Mouse (Mus musculus): ENCODE results near the gene Dnah8. TPM values are rescaled to one million over a fixed set of nuclear protein-coding genes. Genes with fewer than 3 reads are reported as not detected.

The Dnah8 gene
- polyA plus RNA-seq, 1 experiment from 2014 or later: 0.76 TPM

DNA sequence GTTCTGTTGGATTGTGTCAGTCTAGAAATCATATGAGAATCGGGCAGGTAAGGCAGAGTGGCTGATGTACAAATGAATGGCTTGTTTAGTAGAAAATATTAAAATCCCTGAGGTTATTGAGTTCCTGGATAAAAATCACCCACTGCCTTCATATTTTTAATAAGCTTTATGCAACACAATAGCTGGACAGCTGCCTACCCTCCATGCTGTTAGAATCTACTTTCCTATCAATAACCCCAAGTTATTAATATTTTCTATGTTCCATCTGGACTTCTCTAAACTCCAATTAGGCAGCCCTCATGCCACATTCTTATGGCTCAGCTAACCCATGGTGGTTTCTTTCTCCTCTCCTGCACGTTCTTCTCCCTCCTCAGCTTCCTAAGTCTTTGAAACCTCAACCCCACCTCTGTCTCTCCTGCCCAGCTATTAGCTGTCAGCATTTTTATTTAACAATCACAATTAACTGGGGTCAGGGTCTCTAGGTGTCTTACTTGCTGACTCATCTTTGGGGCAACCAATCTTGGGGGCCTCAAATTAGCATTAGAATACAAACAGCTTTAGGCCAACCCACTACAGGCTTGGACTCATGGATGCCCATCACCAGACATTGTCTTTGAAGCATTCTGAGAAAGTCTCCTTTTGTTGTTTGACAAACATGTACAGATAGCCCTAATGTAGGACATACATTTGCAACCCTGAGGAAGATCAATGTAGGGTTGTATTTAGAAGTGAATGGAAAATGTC lies 40.7 kb upstream of the Dnah8 start:
- Histone ChIP-seq H3K9me3 (ENCODE audit: control insufficient read depth, low read length) (no peaks in the 10 kb centered on the region), H3K27me3 (ENCODE audit: control insufficient read depth, insufficient read depth, low read length) (no peaks in the 10 kb centered on the region), H3K9ac (ENCODE audit: low read length) (no peak overlapping the region), H3K4me3 (ENCODE audit: low read depth, low read length) (no peak overlapping the region), H3K4me1 (replicated peaks; ENCODE audit: control insufficient read depth, insufficient read depth, low read length) (no peaks in the 10 kb centered on the region), H3K4me2 (ENCODE audit: low read depth, low read length, severe bottlenecking) (no peak overlapping the region), H3K36me3 (ENCODE audit: control insufficient read depth, insufficient read depth, low read length) (no peaks in the 10 kb centered on the region), H3K27ac (ENCODE audit: low read depth, low read length) (no peak overlapping the region)
- WGBS: 76% methylated on average over 2 of the region's 2 CpGs
- no peak for ATAC-seq (replicated peaks; ENCODE audit: low FRiP score)
- no peak for DNase-seq (ENCODE audit: low spot score)

DNA sequence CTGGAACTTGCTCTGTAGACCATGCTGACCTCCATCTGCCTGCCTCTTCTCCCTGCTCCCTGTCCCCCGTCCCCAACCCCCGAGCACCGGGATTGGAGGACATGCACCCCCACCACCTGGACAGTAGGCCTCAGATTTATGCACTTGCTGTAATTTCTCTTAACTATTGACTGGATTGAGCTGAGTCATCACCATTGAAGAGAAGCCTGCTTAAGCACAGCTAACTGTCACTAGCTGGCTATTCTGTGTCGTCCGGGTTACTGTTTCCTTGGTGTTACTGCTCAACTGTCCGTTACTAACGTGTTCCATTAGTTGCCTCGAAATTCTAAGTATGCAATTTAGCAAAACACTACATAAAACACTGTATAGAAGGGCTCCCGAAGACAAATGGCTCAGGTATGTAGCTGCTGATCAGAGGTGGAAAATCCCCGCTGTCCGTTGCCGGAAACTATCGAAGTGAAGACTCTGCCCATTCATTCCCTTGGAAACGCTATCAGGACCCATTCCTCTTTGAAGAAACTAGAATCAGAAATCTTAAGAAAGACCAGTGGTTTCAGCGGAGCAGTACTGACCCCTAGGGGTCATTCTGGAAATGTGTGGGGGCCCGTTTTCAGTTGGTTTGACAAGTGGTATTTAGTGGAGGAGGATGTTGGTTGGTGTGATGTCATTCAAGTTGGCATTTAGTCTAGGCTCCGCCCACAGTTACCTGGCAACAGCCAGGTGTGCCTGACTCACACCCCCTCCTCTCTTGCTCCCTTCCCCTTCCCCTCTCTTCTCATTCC lies 33.5 kb upstream of the Dnah8 start:
- WGBS: 53% methylated on average over 17 of the region's 17 CpGs
- no peak overlapping the region for H3K4me2 ChIP-seq (ENCODE audit: low read depth, low read length, severe bottlenecking)
- H3K4me1 ChIP-seq (replicated peaks; ENCODE audit: control insufficient read depth, insufficient read depth, low read length): no peaks in the 10 kb centered on the region
- DNase-seq (ENCODE audit: low spot score) (peak; percentile 70), ATAC-seq (replicated peaks; ENCODE audit: low FRiP score) (no peak)
- no peaks in the 10 kb centered on the region for H3K9me3 ChIP-seq (ENCODE audit: control insufficient read depth, low read length)
- H3K27ac ChIP-seq (ENCODE audit: low read depth, low read length): no peak overlapping the region
- H3K36me3 ChIP-seq (ENCODE audit: control insufficient read depth, insufficient read depth, low read length): no peaks in the 10 kb centered on the region; the same call in 1 of the 2 replicates
- no peak overlapping the region for H3K4me3 ChIP-seq (ENCODE audit: low read depth, low read length)
- no peak overlapping the region for H3K9ac ChIP-seq (ENCODE audit: low read length)
- H3K27me3 ChIP-seq (ENCODE audit: control insufficient read depth, insufficient read depth, low read length): no peaks in the 10 kb centered on the region

DNA sequence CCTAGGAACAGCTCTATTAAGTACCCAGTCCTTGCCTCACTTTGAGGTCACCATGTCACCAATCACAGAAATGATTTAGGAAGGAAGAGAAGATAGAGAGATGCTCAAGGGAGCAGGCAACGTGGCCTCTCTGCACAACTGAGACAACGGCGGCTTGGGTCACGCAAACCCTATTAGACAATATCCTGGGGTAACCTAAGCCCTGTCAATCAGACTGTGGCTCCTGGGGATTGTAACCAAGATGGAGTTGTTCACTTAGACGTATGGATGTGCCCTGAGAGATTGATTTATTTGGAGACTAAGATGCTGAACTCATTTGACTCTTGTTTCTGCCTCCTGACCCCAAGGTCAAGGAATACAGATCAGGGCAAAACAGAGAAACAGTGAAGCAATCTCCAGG lies 29.7 kb upstream of the Dnah8 start:
- Histone ChIP-seq H3K36me3 (ENCODE audit: control insufficient read depth, insufficient read depth, low read length) (peaks cover 5% of the 10 kb centered on the region; the same call in 1 of the 2 replicates), H3K9me3 (ENCODE audit: control insufficient read depth, low read length) (no peaks in the 10 kb centered on the region), H3K4me1 (replicated peaks; ENCODE audit: control insufficient read depth, insufficient read depth, low read length) (no peaks in the 10 kb centered on the region), H3K27me3 (ENCODE audit: control insufficient read depth, insufficient read depth, low read length) (no peaks in the 10 kb centered on the region), H3K9ac (ENCODE audit: low read length) (no peak overlapping the region), H3K27ac (ENCODE audit: low read depth, low read length) (no peak overlapping the region), H3K4me2 (ENCODE audit: low read depth, low read length, severe bottlenecking) (no peak overlapping the region), H3K4me3 (ENCODE audit: low read depth, low read length) (no peak overlapping the region)
- no peak for DNase-seq (ENCODE audit: low spot score)
- WGBS: 66% methylated on average over 5 of the region's 5 CpGs
- ATAC-seq (replicated peaks; ENCODE audit: low FRiP score): no peak

GRCm38 (mm10) chr17:30594846-30595245 lies 29.3 kb upstream of the Dnah8 start:
- no peaks in the 10 kb centered on the region for H3K9me3 ChIP-seq (ENCODE audit: control insufficient read depth, low read length)
- ATAC-seq (replicated peaks; ENCODE audit: low FRiP score): no peak
- H3K4me3 ChIP-seq (ENCODE audit: low read depth, low read length): no peak overlapping the region
- no peaks in the 10 kb centered on the region for H3K27me3 ChIP-seq (ENCODE audit: control insufficient read depth, insufficient read depth, low read length)
- H3K27ac ChIP-seq (ENCODE audit: low read depth, low read length): no peak overlapping the region
- no peak overlapping the region for H3K4me2 ChIP-seq (ENCODE audit: low read depth, low read length, severe bottlenecking)
- 64% methylated on average over 6 of the region's 6 CpGs for WGBS
- peaks cover 5% of the 10 kb centered on the region; the same call in 1 of the 2 replicates for H3K36me3 ChIP-seq (ENCODE audit: control insufficient read depth, insufficient read depth, low read length)
- H3K4me1 ChIP-seq (replicated peaks; ENCODE audit: control insufficient read depth, insufficient read depth, low read length): no peaks in the 10 kb centered on the region
- no peak for DNase-seq (ENCODE audit: low spot score)
- H3K9ac ChIP-seq (ENCODE audit: low read length): no peak overlapping the region

DNA sequence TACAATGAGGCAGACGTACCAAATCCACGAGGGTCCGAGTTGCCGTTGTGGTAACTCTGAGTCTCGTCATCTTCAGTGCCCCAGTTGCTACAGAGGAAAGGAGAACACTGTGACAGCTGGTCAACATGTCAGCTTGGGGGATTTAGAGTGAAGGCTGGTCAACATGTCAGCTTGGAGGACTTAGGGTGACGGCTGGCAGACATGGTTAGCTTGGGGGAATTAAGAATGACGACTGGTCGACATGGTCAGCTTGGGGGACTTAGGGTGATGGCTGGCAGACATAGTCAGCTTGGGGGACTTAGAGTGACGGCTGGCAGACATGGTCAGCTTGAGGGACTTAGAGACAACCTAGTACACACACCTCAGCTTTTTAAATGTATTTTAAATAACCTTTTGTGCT lies 26.4 kb upstream of the Dnah8 start:
- Histone ChIP-seq H3K4me1 (replicated peaks; ENCODE audit: control insufficient read depth, insufficient read depth, low read length) (no peaks in the 10 kb centered on the region), H3K4me2 (ENCODE audit: low read depth, low read length, severe bottlenecking) (no peak overlapping the region), H3K36me3 (ENCODE audit: control insufficient read depth, insufficient read depth, low read length) (peaks cover 5% of the 10 kb centered on the region; the same call in 1 of the 2 replicates), H3K27ac (ENCODE audit: low read depth, low read length) (no peak overlapping the region), H3K4me3 (ENCODE audit: low read depth, low read length) (no peak overlapping the region), H3K27me3 (ENCODE audit: control insufficient read depth, insufficient read depth, low read length) (no peaks in the 10 kb centered on the region), H3K9ac (ENCODE audit: low read length) (no peak overlapping the region), H3K9me3 (ENCODE audit: control insufficient read depth, low read length) (no peaks in the 10 kb centered on the region)
- no peak for ATAC-seq (replicated peaks; ENCODE audit: low FRiP score)
- no peak for DNase-seq (ENCODE audit: low spot score)
- WGBS: 96% methylated on average over 9 of the region's 9 CpGs

GRCm38 (mm10) chr17:30598300-30598699 lies 25.9 kb upstream of the Dnah8 start:
- 79% methylated on average over 5 of the region's 5 CpGs for WGBS
- H3K9me3 ChIP-seq (ENCODE audit: control insufficient read depth, low read length): no peaks in the 10 kb centered on the region
- H3K9ac ChIP-seq (ENCODE audit: low read length): no peak overlapping the region
- peaks cover 5% of the 10 kb centered on the region; the same call in 1 of the 2 replicates for H3K36me3 ChIP-seq (ENCODE audit: control insufficient read depth, insufficient read depth, low read length)
- H3K4me1 ChIP-seq (replicated peaks; ENCODE audit: control insufficient read depth, insufficient read depth, low read length): no peaks in the 10 kb centered on the region
- H3K4me2 ChIP-seq (ENCODE audit: low read depth, low read length, severe bottlenecking): no peak overlapping the region
- H3K27ac ChIP-seq (ENCODE audit: low read depth, low read length): no peak overlapping the region
- H3K4me3 ChIP-seq (ENCODE audit: low read depth, low read length): no peak overlapping the region
- DNase-seq (ENCODE audit: low spot score) (no peak), ATAC-seq (replicated peaks; ENCODE audit: low FRiP score) (no peak)
- no peaks in the 10 kb centered on the region for H3K27me3 ChIP-seq (ENCODE audit: control insufficient read depth, insufficient read depth, low read length)

- no peaks in the 10 kb centered on the region for H3K27me3 ChIP-seq (ENCODE audit: control insufficient read depth, insufficient read depth, low read length)
- DNase-seq (ENCODE audit: low spot score): no peak
- 94% methylated on average over 14 of the region's 14 CpGs for WGBS
- no peaks in the 10 kb centered on the region for H3K4me1 ChIP-seq (replicated peaks; ENCODE audit: control insufficient read depth, insufficient read depth, low read length)
- no peak for ATAC-seq (replicated peaks; ENCODE audit: low FRiP score)
- H3K4me2 ChIP-seq (ENCODE audit: low read depth, low read length, severe bottlenecking): no peak overlapping the region
- H3K4me3 ChIP-seq (ENCODE audit: low read depth, low read length): no peak overlapping the region
- no peak overlapping the region for H3K27ac ChIP-seq (ENCODE audit: low read depth, low read length)
- no peaks in the 10 kb centered on the region for H3K9me3 ChIP-seq (ENCODE audit: control insufficient read depth, low read length)
- peaks cover 5% of the 10 kb centered on the region; the same call in 1 of the 2 replicates for H3K36me3 ChIP-seq (ENCODE audit: control insufficient read depth, insufficient read depth, low read length)
- no peak overlapping the region for H3K9ac ChIP-seq (ENCODE audit: low read length)
Measured at GRCm38 (mm10) chr17:30602175-30602574, 22.0 kb upstream of the Dnah8 start.

- Histone ChIP-seq H3K4me2 (ENCODE audit: low read depth, low read length, severe bottlenecking) (no peak overlapping the region), H3K36me3 (ENCODE audit: control insufficient read depth, insufficient read depth, low read length) (no peaks in the 10 kb centered on the region; the same call in 1 of the 2 replicates), H3K4me3 (ENCODE audit: low read depth, low read length) (no peak overlapping the region), H3K9ac (ENCODE audit: low read length) (no peak overlapping the region), H3K27me3 (ENCODE audit: control insufficient read depth, insufficient read depth, low read length) (no peaks in the 10 kb centered on the region), H3K9me3 (ENCODE audit: control insufficient read depth, low read length) (no peaks in the 10 kb centered on the region), H3K27ac (ENCODE audit: low read depth, low read length) (no peak overlapping the region), H3K4me1 (replicated peaks; ENCODE audit: control insufficient read depth, insufficient read depth, low read length) (peaks cover 3% of the 10 kb centered on the region; the same call in 1 of the 2 replicates)
- DNase-seq (ENCODE audit: low spot score) (no peak), ATAC-seq (replicated peaks; ENCODE audit: low FRiP score) (no peak)
- WGBS: 91% methylated on average over 6 of the region's 6 CpGs
Measured at GRCm38 (mm10) chr17:30604296-30604695, 19.9 kb upstream of the Dnah8 start.

Data from forebrain, embryonic 11.5 days (tissue).